8 mouse cellular contexts compared by ENCODE assay signal in the genomic region with DNA sequence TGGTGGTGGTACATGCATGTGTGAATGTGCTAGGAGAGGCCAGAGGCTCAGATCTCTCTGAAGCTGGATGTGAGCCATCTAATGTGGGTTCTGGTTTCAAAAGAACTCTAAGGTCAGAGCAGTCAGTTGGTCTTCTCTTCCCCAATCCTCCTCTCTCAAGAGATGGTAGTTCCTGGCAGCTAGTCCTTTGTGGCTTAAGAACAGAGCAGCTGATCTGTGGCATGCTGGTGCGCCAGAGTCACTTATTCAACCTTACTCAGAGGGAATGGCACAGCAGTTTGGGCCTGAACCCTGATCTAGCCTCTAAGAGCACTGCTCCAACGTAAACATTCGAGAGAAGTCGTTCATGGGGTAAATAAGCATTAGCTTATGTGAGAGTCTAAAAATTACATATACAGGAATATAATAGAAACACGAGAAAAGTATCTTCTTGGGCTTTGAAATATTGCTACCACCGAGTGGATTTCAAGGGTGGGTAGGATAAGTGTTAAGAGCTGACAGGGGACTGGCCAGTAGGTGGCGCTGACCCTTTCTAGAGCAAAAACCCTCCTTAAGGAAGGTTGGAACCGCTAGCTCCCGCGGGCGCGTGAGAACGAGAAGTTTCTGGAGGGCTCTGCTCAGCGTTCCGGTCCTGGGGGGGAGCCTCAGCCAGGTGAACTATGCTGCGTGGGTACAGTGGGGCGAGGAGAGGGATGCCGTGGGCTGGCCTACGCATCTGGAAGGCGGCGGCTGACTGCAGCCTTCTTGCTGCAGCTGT. TPM values are rescaled to one million over a fixed set of nuclear protein-coding genes. Genes with fewer than 3 reads are reported as not detected.
DNase-seq lines count a peak whose midpoint lies in the region; ATAC-seq and TF ChIP-seq lines count a peak whose summit lies in the region.

TSS of gene Mtf1 (plus strand) at position 553 of the 757 bp plus-strand sequence.

- no peaks in the 10 kb centered on the region for H3K9me3 ChIP-seq in hindbrain, embryonic 10.5 days
- no peaks in the 10 kb centered on the region for H3K9me3 ChIP-seq in lung, embryonic 15.5 days

- peaks cover 49% of the 10 kb centered on the region for H3K36me3 ChIP-seq in hindbrain, embryonic 10.5 days
- H3K36me3 ChIP-seq in lung, embryonic 15.5 days, result peaks cover 30% of the 10 kb centered on the region

- peak within 1 kb of the TSS; percentile 89 for H3K4me2 ChIP-seq in lung, embryonic 15.5 days

- peaks cover 24% of the 10 kb centered on the region for H3K4me1 ChIP-seq in hindbrain, embryonic 10.5 days (replicated peaks)
- H3K4me1 ChIP-seq in lung, embryonic 15.5 days, result peaks cover 12% of the 10 kb centered on the region
- peaks cover 11% of the 10 kb centered on the region for H3K4me1 ChIP-seq in olfactory bulb, adult 2 months (ENCODE audit: control insufficient read depth, insufficient read depth, low read length)

- 3% methylated on average over 21 of the region's 21 CpGs for WGBS in hindbrain, embryonic 10.5 days
- WGBS in lung, embryonic 15.5 days, result 2% methylated on average over 21 of the region's 21 CpGs
- WGBS in olfactory bulb, adult 2 months, result 2% methylated on average over 21 of the region's 21 CpGs

- peak within 1 kb of the TSS; percentile 91 for H3K4me3 ChIP-seq in hindbrain, embryonic 10.5 days
- H3K4me3 ChIP-seq in lung, embryonic 15.5 days, result peak within 1 kb of the TSS; percentile 100
- peak within 1 kb of the TSS; percentile 99 for H3K4me3 ChIP-seq in olfactory bulb, adult 2 months (ENCODE audit: insufficient read depth, low read depth, low read length)

- peak; percentile 71 for ATAC-seq in frontal cortex, adult (ENCODE audit: low TSS enrichment)
- peak; percentile 66 for ATAC-seq in lung, embryonic 15.5 days (ENCODE audit: borderline replicate concordance, extremely low read depth, low FRiP score, low TSS enrichment)

- peak; percentile 80 for DNase-seq in Muller cell, postnatal 12 days (ENCODE audit: inconsistent ontology term)
- peak; percentile 91 for DNase-seq in cerebellum, adult 9-10 months
- peak; percentile 89 for DNase-seq in hindbrain, embryonic 10.5 days (ENCODE audit: low spot score)
- DNase-seq in layer of hippocampus, adult 9-10 months (ENCODE audit: low spot score), result peak; percentile 65
- peak; percentile 68 to 79 for DNase-seq in thymus, adult 18-20 months

- peak within 1 kb of the TSS; percentile 96 for H3K9ac ChIP-seq in lung, embryonic 15.5 days

- TF ChIP-seq POLR2A in olfactory bulb, adult 2 months (IDR thresholded peaks at IDR 0.05; ENCODE audit: insufficient read depth, low read depth, low read length), result no peak

- peak within 1 kb of the TSS; percentile 98 for H3K27ac ChIP-seq in hindbrain, embryonic 10.5 days
- peak within 1 kb of the TSS; percentile 99 for H3K27ac ChIP-seq in lung, embryonic 15.5 days
- H3K27ac ChIP-seq in olfactory bulb, adult 2 months (ENCODE audit: insufficient read depth, low read depth, low read length), result peak within 1 kb of the TSS; percentile 97

- no peaks in the 10 kb centered on the region for H3K27me3 ChIP-seq in hindbrain, embryonic 10.5 days (ENCODE audit: insufficient read depth, poor library complexity, severe bottlenecking)
- H3K27me3 ChIP-seq in lung, embryonic 15.5 days, result no peaks in the 10 kb centered on the region

- peak; percentile 92 for TF ChIP-seq CTCF in olfactory bulb, adult 2 months (IDR thresholded peaks at IDR 0.05; ENCODE audit: insufficient read depth, low read depth, low read length)

RNA-seq across cellular contexts. Expression of gene Mtf1, which starts in this region (rescaled TPM):
- polyA plus RNA-seq in hindbrain, embryonic 10.5 days (2016; fragmentation: Nextera tagmentation; extraction: Ambion mirVana), result 19.0 and 20.4 TPM in 2 replicates
- polyA plus RNA-seq in lung, embryonic 15.5 days (2015; fragmentation: Nextera tagmentation; extraction: Ambion mirVana), result 12.8 and 13.2 TPM in 2 replicates
- not detected in 2 replicates for polyA plus RNA-seq in olfactory bulb, adult 2 months (2012; ENCODE audit: insufficient read depth, insufficient read length, low replicate concordance, missing spikeins)

Comparison
In these comparisons a context has a peak if more than half of its experiments do, and no peak if none do; other contexts are left out.
1. Peak in every context shown above with its lines: DNase-seq, ATAC-seq, H3K4me3 ChIP-seq and H3K27ac ChIP-seq.
2. RNA of gene Mtf1 (polyA plus RNA-seq): 19.0 to 20.4 TPM in hindbrain, embryonic 10.5 days and 12.8 to 13.2 TPM in lung, embryonic 15.5 days; not detected in olfactory bulb, adult 2 months; every median in the first group is over 10 times any median in the second.